Mouse (Mus musculus) CD4-positive naive resting alpha-beta T cell, adult 57 days (primary cell): ENCODE data around the gene Aifm3. TPM values are rescaled to one million over a fixed set of nuclear protein-coding genes. Genes with fewer than 3 reads are reported as not detected.

Experiments
- total RNA-seq: library from RNA; stranded (reverse); gene quantifications from one replicate; pipeline ENCODE4 v1.2.4, GENCODE M21; 2023

Gene Aifm3
- total RNA-seq, result 0.21 TPM

GRCm38 (mm10) chr16:17489469-17490111, at the start of gene Aifm3:
TSS of gene Aifm3 (plus strand) at chr16:17489611.

GRCm38 (mm10) chr16:17451541-17452372, 37.7 kb upstream of the Aifm3 start, which contains the start of gene Crkl:
TSS of gene Crkl (plus strand) at chr16:17451987.

GRCm38 (mm10) chr16:17508546-17509239, 19.3 kb downstream of the Aifm3 start, which contains the start of gene Lztr1:
TSS of gene Lztr1 (plus strand) at chr16:17508688.

GRCm38 (mm10) chr16:17530640-17531288, 41.4 kb downstream of the Aifm3 start, which contains the start of gene Thap7:
TSS of gene Thap7 (minus strand) at chr16:17531136.

Other genes with a start within 250 kb of the Aifm3 start
- 46.1 TPM for gene Tmem191c, start 213.5 kb upstream of the Aifm3 start, total RNA-seq
- not detected for gene Serpind1, start 158.2 kb upstream of the Aifm3 start, total RNA-seq
- 21.2 TPM for gene Snap29, start 83.6 kb upstream of the Aifm3 start, total RNA-seq
- 127 TPM for gene Pi4ka, start 83.3 kb upstream of the Aifm3 start, total RNA-seq
- 64.5 TPM for gene Crkl, start 37.6 kb upstream of the Aifm3 start, total RNA-seq
- gene Lztr1, start 19.1 kb downstream of the Aifm3 start, total RNA-seq, result 62.5 TPM
- gene Thap7, start 41.5 kb downstream of the Aifm3 start, total RNA-seq, result 41.0 TPM
- not detected for gene Lrrc74b, start 71.6 kb downstream of the Aifm3 start, total RNA-seq
- gene P2rx6, start 72.3 kb downstream of the Aifm3 start, total RNA-seq, result not detected
- 0.56 TPM for gene Slc7a4, start 93.6 kb downstream of the Aifm3 start, total RNA-seq
- 43.7 TPM for gene Smpd4, start 129.7 kb downstream of the Aifm3 start, total RNA-seq
- not detected for gene Ccdc74a, start 156.9 kb downstream of the Aifm3 start, total RNA-seq
- 137 TPM for gene Med15, start 243.3 kb downstream of the Aifm3 start, total RNA-seq